13 mouse cellular contexts compared by ENCODE assay signal in genomic region chr1:106164111-106164510, GRCm38 (mm10).
"Had no signal": no experiment of that assay in that cellular context is flagged by ENCODE, and none has a peak within 500 bp of the region (broad histone marks: within the 10 kb centered on the region; RNA-seq: fewer than 3 reads in every experiment).

No protein-coding gene starts in this region.

- DNase-seq: gastrocnemius, adult 2 months; gastrocnemius, postnatal 10 days; gastrocnemius, postnatal 25 days; heart, adult 2 months; heart, postnatal 10 days; heart, postnatal 4 days; kidney, adult 18-20 months; kidney, adult 8-10 months; kidney, postnatal 10 days; kidney, postnatal 25 days; kidney, postnatal 4 days; liver; liver, embryonic 13.5 days had no signal
